Mouse (Mus musculus): ENCODE data around the gene Parp16. TPM values are rescaled to one million over a fixed set of nuclear protein-coding genes. Genes with fewer than 3 reads are reported as not detected.
A peak's percentile ranks its signal among the peaks of the same experiment; 100 is the strongest.

Parp16 gene
- polyA plus RNA-seq, 1 experiment, result 2.1 TPM

- Histone ChIP-seq H3K4me3 (ENCODE audit: insufficient read depth, poor library complexity, severe bottlenecking) (no peak overlapping the region), H3K79me3 (ENCODE audit: low read depth) (no peaks in the 10 kb centered on the region), H3K27me3 (ENCODE audit: control insufficient read depth, insufficient read depth, insufficient read length) (no peaks in the 10 kb centered on the region), H3K79me2 (ENCODE audit: control insufficient read depth, insufficient read depth) (no peaks in the 10 kb centered on the region), H3ac (ENCODE audit: control insufficient read depth, insufficient read length, low read depth) (no peak overlapping the region), H3K36me3 (ENCODE audit: control insufficient read depth, insufficient read depth) (no peaks in the 10 kb centered on the region)
- no peak for TF ChIP-seq MAX (IDR thresholded peaks at IDR 0.05)
- no peak for TF ChIP-seq MYOG (IDR thresholded peaks at IDR 0.05; ENCODE audit: control insufficient read depth, extremely low read depth, insufficient read length)
- no peak for TF ChIP-seq FOSL1 (IDR thresholded peaks at IDR 0.05; ENCODE audit: insufficient read depth, low read length, poor library complexity, severe bottlenecking)
- TF ChIP-seq CEBPB (IDR thresholded peaks at IDR 0.05; ENCODE audit: low read depth), result no peak
- TF ChIP-seq USF1 (IDR thresholded peaks at IDR 0.05; ENCODE audit: low read depth), result no peak
Observed at GRCm38 (mm10) chr9:65197826-65198225, 2.7 kb downstream of the Parp16 start.

GRCm38 (mm10) chr9:65199723-65200122 lies 4.6 kb downstream of the Parp16 start:
- Histone ChIP-seq H3K79me3 (ENCODE audit: low read depth) (no peaks in the 10 kb centered on the region), H3K79me2 (ENCODE audit: control insufficient read depth, insufficient read depth) (no peaks in the 10 kb centered on the region), H3K27me3 (ENCODE audit: control insufficient read depth, insufficient read depth, insufficient read length) (no peaks in the 10 kb centered on the region), H3K36me3 (ENCODE audit: control insufficient read depth, insufficient read depth) (no peaks in the 10 kb centered on the region), H3ac (ENCODE audit: control insufficient read depth, insufficient read length, low read depth) (no peak overlapping the region), H3K4me3 (ENCODE audit: insufficient read depth, poor library complexity, severe bottlenecking) (no peak overlapping the region)
- no peak for TF ChIP-seq MYOG (IDR thresholded peaks at IDR 0.05; ENCODE audit: control insufficient read depth, extremely low read depth, insufficient read length)
- no peak for TF ChIP-seq FOSL1 (IDR thresholded peaks at IDR 0.05; ENCODE audit: insufficient read depth, low read length, poor library complexity, severe bottlenecking)
- TF ChIP-seq MYOD1 (IDR thresholded peaks at IDR 0.05; ENCODE audit: control insufficient read depth, insufficient read length, low read depth), result no peak
- no peak for TF ChIP-seq CTCF (IDR thresholded peaks at IDR 0.05; ENCODE audit: control insufficient read depth, insufficient read depth, insufficient read length)
- no peak for TF ChIP-seq USF1 (IDR thresholded peaks at IDR 0.05; ENCODE audit: low read depth)
- TF ChIP-seq CEBPB (IDR thresholded peaks at IDR 0.05; ENCODE audit: low read depth), result no peak
- no peak for TF ChIP-seq MAX (IDR thresholded peaks at IDR 0.05)

GRCm38 (mm10) chr9:65200606-65201005 lies 5.5 kb downstream of the Parp16 start:
- Histone ChIP-seq H3ac (ENCODE audit: control insufficient read depth, insufficient read length, low read depth) (no peak overlapping the region), H3K4me3 (ENCODE audit: insufficient read depth, poor library complexity, severe bottlenecking) (no peak overlapping the region), H3K79me3 (ENCODE audit: low read depth) (no peaks in the 10 kb centered on the region), H3K27me3 (ENCODE audit: control insufficient read depth, insufficient read depth, insufficient read length) (no peaks in the 10 kb centered on the region), H3K36me3 (ENCODE audit: control insufficient read depth, insufficient read depth) (no peaks in the 10 kb centered on the region), H3K79me2 (ENCODE audit: control insufficient read depth, insufficient read depth) (no peaks in the 10 kb centered on the region)
- no peak for TF ChIP-seq MYOD1 (IDR thresholded peaks at IDR 0.05; ENCODE audit: control insufficient read depth, insufficient read length, low read depth)
- TF ChIP-seq FOSL1 (IDR thresholded peaks at IDR 0.05; ENCODE audit: insufficient read depth, low read length, poor library complexity, severe bottlenecking), result peak; percentile 95
- no peak for TF ChIP-seq MYOG (IDR thresholded peaks at IDR 0.05; ENCODE audit: control insufficient read depth, extremely low read depth, insufficient read length)
- no peak for TF ChIP-seq MAX (IDR thresholded peaks at IDR 0.05)
- no peak for TF ChIP-seq USF1 (IDR thresholded peaks at IDR 0.05; ENCODE audit: low read depth)
- TF ChIP-seq CTCF (IDR thresholded peaks at IDR 0.05; ENCODE audit: control insufficient read depth, insufficient read depth, insufficient read length), result no peak
- peak; percentile 96 for TF ChIP-seq CEBPB (IDR thresholded peaks at IDR 0.05; ENCODE audit: low read depth)

- TF ChIP-seq MYOD1 (IDR thresholded peaks at IDR 0.05; ENCODE audit: control insufficient read depth, insufficient read length, low read depth) (no peak), MYOG (IDR thresholded peaks at IDR 0.05; ENCODE audit: control insufficient read depth, extremely low read depth, insufficient read length) (no peak), USF1 (IDR thresholded peaks at IDR 0.05; ENCODE audit: low read depth) (no peak), CTCF (IDR thresholded peaks at IDR 0.05; ENCODE audit: control insufficient read depth, insufficient read depth, insufficient read length) (no peak), FOSL1 (IDR thresholded peaks at IDR 0.05; ENCODE audit: insufficient read depth, low read length, poor library complexity, severe bottlenecking) (no peak), MAX (IDR thresholded peaks at IDR 0.05) (no peak), CEBPB (IDR thresholded peaks at IDR 0.05; ENCODE audit: low read depth) (no peak)
- H3K36me3 ChIP-seq (ENCODE audit: control insufficient read depth, insufficient read depth), result no peaks in the 10 kb centered on the region
- H3K79me3 ChIP-seq (ENCODE audit: low read depth), result no peaks in the 10 kb centered on the region
- no peak overlapping the region for H3K4me3 ChIP-seq (ENCODE audit: insufficient read depth, poor library complexity, severe bottlenecking)
- no peak overlapping the region for H3ac ChIP-seq (ENCODE audit: control insufficient read depth, insufficient read length, low read depth)
- no peaks in the 10 kb centered on the region for H3K79me2 ChIP-seq (ENCODE audit: control insufficient read depth, insufficient read depth)
- H3K27me3 ChIP-seq (ENCODE audit: control insufficient read depth, insufficient read depth, insufficient read length), result no peaks in the 10 kb centered on the region
Observed at GRCm38 (mm10) chr9:65201021-65201380, 5.8 kb downstream of the Parp16 start.

- Histone ChIP-seq H3K36me3 (ENCODE audit: control insufficient read depth, insufficient read depth) (no peaks in the 10 kb centered on the region), H3K27me3 (ENCODE audit: control insufficient read depth, insufficient read depth, insufficient read length) (no peaks in the 10 kb centered on the region), H3K79me2 (ENCODE audit: control insufficient read depth, insufficient read depth) (no peaks in the 10 kb centered on the region), H3ac (ENCODE audit: control insufficient read depth, insufficient read length, low read depth) (no peak overlapping the region), H3K79me3 (ENCODE audit: low read depth) (no peaks in the 10 kb centered on the region), H3K4me3 (ENCODE audit: insufficient read depth, poor library complexity, severe bottlenecking) (no peak overlapping the region)
- TF ChIP-seq MYOD1 (IDR thresholded peaks at IDR 0.05; ENCODE audit: control insufficient read depth, insufficient read length, low read depth), result no peak
- TF ChIP-seq CEBPB (IDR thresholded peaks at IDR 0.05; ENCODE audit: low read depth), result peak; percentile 70
- peak; percentile 29 for TF ChIP-seq USF1 (IDR thresholded peaks at IDR 0.05; ENCODE audit: low read depth)
- peak; percentile 42 for TF ChIP-seq MAX (IDR thresholded peaks at IDR 0.05)
- TF ChIP-seq FOSL1 (IDR thresholded peaks at IDR 0.05; ENCODE audit: insufficient read depth, low read length, poor library complexity, severe bottlenecking), result no peak
Observed at GRCm38 (mm10) chr9:65201381-65202164, 6.4 kb downstream of the Parp16 start.

Measured in C2C12 (cell line).